Mouse (Mus musculus): ENCODE measurements around the gene Gm10295. TPM values are rescaled to one million over a fixed set of nuclear protein-coding genes. Genes with fewer than 3 reads are reported as not detected.

Gene Gm10295
- polyA plus RNA-seq (2012; ENCODE audit: low replicate concordance) = not detected in 2 replicates

GRCm38 (mm10) chr7:71351364-71351763, at the start of gene Gm10295:
Gene Gm10295 (minus strand): TSS chr7:71351485.

